Mouse (Mus musculus) forebrain, embryonic 16.5 days (tissue): ENCODE data around the gene Rhebl1. TPM values are rescaled to one million over a fixed set of nuclear protein-coding genes. Genes with fewer than 3 reads are reported as not detected.

Source experiments
- ATAC-seq: fragments of 200-750 bp; cut with Nextera tagmentation; 2 replicates; pipeline ENCODE4 v1.8.0; 2017; ENCODE audit warnings: mild to moderate bottlenecking, moderate library complexity
- H3K27ac ChIP-seq: fragments of 300-500 bp; sonication (generic); 2 replicates; pipeline ENCODE4 v1.5.1; 2014; ENCODE audit warnings: low read length, control low read depth
- H3K27me3 ChIP-seq: fragments of 300-500 bp; sonication (generic); replicated peaks from 2 replicates; pipeline ENCODE4 v1.6.1; 2014; ENCODE audit warnings: low read length; ENCODE audit not compliant: control insufficient read depth, insufficient read depth
- H3K36me3 ChIP-seq: fragments of 300-500 bp; sonication (generic); 2 replicates; pipeline ENCODE4 v1.6.1; 2014; ENCODE audit not compliant: control insufficient read depth, insufficient read depth
- H3K4me1 ChIP-seq: fragments of 300-500 bp; sonication (generic); replicated peaks from 2 replicates; pipeline ENCODE4 v1.6.1; 2014; ENCODE audit warnings: low read length; ENCODE audit not compliant: control insufficient read depth, insufficient read depth
- H3K4me2 ChIP-seq: fragments of 300-500 bp; sonication (generic); 2 replicates; pipeline ENCODE4 v1.6.1; 2014; ENCODE audit warnings: mild to moderate bottlenecking, low read length, control low read depth
- H3K4me3 ChIP-seq: fragments of 300-500 bp; sonication (generic); replicated peaks from 2 replicates; pipeline ENCODE4 v1.5.1; 2014; ENCODE audit warnings: mild to moderate bottlenecking, low read length, control low read depth
- H3K9ac ChIP-seq: fragments of 300-500 bp; sonication (generic); replicated peaks from 2 replicates; pipeline ENCODE4 v1.6.1; 2014; ENCODE audit warnings: low read depth, low read length, control low read depth
- H3K9me3 ChIP-seq: fragments of 300-500 bp; sonication (generic); 2 replicates; pipeline ENCODE4 v1.6.1; 2016; ENCODE audit warnings: low read length; ENCODE audit not compliant: control insufficient read depth
- WGBS: fragments of 180-500 bp; shearing (Covaris S2); extraction: QIAGEN DNeasy Blood & Tissue Kit; methylation state at CpG from one replicate; pipeline ENCODE4 v1.1.7; 2014; 5-methylcytosine and 5-hydroxymethylcytosine counted together
- polyA plus RNA-seq: library from polyadenylated mRNA; unstranded; fragments of >200 nt; fragmentation: Nextera tagmentation; extraction: Ambion mirVana; gene quantifications from 2 replicates; pipeline ENCODE4 v1.2.1, GENCODE M21; 2015

The Rhebl1 gene
- polyA plus RNA-seq, 1 experiment from 2014 or later, result 52.7 TPM

DNA sequence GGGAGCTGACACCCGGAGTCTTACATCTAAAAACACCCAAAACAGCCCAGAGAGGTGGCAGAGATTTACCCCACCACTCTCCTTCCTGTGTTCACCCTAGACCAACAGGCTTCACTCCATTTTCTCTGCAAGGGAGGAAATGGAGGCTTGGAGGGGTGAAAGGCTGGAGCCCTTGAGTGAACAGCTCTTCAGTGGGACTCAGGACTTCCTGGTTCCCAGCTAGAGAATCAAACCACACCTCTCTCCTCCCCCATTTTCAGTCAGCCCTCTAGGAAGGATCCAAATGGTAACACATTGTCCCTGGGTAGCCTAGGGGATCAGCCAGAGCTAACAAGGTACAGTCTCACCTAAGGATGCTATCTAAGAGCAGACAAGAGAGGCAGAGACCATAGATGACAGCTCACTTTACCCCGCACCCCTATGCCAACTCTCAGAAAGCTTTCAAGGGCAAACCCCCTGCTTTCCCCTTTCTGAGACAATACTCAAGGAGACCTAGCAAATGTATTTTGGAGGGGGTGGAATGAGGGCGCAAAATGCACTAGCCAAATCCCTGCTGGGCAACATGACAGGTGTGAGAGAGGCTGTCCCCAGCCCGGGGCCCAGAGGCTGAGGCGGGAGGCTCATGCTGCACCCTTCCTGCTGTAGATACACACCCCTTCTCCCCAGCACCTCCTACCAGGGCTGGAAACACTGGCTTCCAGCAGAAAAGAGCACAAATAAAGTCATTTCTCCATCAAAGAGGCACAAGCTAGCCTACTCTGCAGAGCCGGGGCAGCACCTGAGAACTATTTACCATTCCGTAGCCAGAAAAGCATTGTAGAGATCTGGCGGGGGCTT is 24.8 kb downstream of the Rhebl1 start:
- H3K36me3 ChIP-seq, result peaks cover 13% of the 10 kb centered on the region; the same call in 1 of the 2 replicates
- peaks cover 40% of the 10 kb centered on the region for H3K4me1 ChIP-seq
- peak overlapping the region; percentile 93 for H3K4me2 ChIP-seq
- H3K4me3 ChIP-seq, result peak overlapping the region; percentile 98
- 11% methylated on average over 8 of the region's 8 CpGs for WGBS
- no peaks in the 10 kb centered on the region for H3K9me3 ChIP-seq
- H3K27me3 ChIP-seq, result no peaks in the 10 kb centered on the region
- ATAC-seq, result no peak
- H3K27ac ChIP-seq, result peak overlapping the region; percentile 4; the same call in 1 of the 2 replicates
- H3K9ac ChIP-seq, result peak overlapping the region; percentile 95

DNA sequence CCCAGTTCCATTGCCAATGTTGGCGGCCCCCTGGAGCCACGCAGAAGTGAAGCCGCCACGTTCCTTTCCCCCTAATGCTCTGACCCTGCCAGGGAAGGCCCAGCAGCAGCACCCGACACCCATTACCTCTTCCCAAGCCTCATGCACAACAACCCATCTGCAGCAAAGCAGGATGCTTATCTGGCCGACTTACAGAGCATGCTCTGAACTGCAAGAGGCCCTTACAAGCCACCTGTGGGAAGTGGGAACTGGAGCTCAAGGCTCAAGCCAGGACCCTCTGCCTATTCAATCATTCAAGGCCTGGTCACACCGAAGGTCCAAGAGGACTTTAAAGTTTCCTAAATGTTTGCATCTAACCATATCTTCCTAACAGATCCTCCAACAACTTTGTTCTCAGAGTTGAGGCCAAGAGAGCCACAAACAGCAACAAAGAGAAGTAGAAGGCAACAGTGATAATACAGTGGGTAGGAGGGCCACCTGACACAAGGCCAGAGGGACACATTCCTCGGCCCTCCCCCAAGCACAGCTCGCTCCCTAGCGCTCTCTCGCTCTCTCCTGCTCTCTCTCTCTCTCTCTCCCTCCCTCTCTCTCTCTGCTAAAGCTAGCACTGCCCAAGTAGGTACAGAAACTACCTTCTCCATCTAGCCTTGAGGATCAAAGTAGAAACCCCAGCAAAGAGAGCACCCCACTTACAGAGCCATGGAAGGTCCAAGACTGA is 25.8 kb downstream of the Rhebl1 start:
- peak overlapping the region; percentile 98 for H3K4me3 ChIP-seq
- no peaks in the 10 kb centered on the region for H3K9me3 ChIP-seq
- no peaks in the 10 kb centered on the region for H3K27me3 ChIP-seq
- peaks cover 20% of the 10 kb centered on the region for H3K36me3 ChIP-seq
- 37% methylated on average over 11 of the region's 11 CpGs for WGBS
- peaks cover 40% of the 10 kb centered on the region for H3K4me1 ChIP-seq
- no peak overlapping the region for H3K27ac ChIP-seq
- ATAC-seq, result no peak
- H3K4me2 ChIP-seq, result peak overlapping the region; percentile 93
- H3K9ac ChIP-seq, result peak overlapping the region; percentile 95

DNA sequence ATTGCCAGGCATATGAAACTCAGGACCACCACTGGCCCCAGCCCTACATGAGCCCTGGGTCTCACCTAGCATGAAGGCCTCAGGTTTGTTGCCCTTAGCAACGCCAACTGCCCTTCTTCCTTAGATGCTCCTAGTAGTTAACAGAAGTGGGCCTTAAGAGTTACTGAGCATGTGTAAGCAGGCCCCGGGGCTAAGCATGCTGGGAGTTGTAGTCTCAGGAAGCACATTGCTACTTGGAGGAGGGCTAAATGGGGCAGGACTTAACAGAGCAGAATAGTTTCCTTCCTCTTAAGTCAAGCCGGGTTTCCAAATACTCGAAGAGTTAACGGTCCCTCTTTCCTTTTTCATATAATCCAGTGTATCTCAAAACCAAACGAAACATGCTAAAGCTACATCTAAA is 27.0 kb downstream of the Rhebl1 start:
- no peaks in the 10 kb centered on the region for H3K9me3 ChIP-seq
- no peaks in the 10 kb centered on the region for H3K27me3 ChIP-seq
- H3K27ac ChIP-seq, result no peak overlapping the region
- H3K36me3 ChIP-seq, result peaks cover 24% of the 10 kb centered on the region
- peak overlapping the region; percentile 30; the same call in 1 of the 2 replicates for H3K4me2 ChIP-seq
- ATAC-seq, result peak; percentile 54
- H3K9ac ChIP-seq, result no peak overlapping the region
- WGBS, result 63% methylated on average over 6 of the region's 6 CpGs
- H3K4me1 ChIP-seq, result peaks cover 36% of the 10 kb centered on the region
- H3K4me3 ChIP-seq, result no peak overlapping the region

DNA sequence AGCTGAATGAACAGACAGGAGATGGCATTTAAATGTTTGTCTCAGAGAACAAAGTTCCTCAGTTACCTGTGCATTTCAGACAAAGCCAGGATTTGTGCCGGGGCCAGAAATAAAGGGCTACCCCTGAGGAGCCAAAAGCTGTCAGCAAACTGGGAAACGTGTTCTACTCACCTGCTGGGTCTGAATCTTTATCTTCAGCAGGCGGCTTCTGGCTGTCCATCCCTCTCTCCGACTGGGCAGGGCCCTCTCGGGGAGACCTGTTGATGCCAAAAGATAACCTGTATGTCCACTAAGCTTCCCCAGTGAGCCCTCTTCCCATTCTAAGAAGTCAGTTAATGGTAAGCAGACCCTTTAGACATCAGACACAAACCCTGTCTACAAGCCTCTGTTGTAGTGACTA is 27.8 kb downstream of the Rhebl1 start:
- WGBS, result 84% methylated on average over 5 of the region's 5 CpGs
- Histone ChIP-seq H3K27me3 (no peaks in the 10 kb centered on the region), H3K9ac (no peak overlapping the region), H3K27ac (no peak overlapping the region), H3K36me3 (peaks cover 32% of the 10 kb centered on the region), H3K9me3 (no peaks in the 10 kb centered on the region), H3K4me1 (peaks cover 36% of the 10 kb centered on the region), H3K4me3 (no peak overlapping the region), H3K4me2 (no peak overlapping the region)
- ATAC-seq, result no peak

DNA sequence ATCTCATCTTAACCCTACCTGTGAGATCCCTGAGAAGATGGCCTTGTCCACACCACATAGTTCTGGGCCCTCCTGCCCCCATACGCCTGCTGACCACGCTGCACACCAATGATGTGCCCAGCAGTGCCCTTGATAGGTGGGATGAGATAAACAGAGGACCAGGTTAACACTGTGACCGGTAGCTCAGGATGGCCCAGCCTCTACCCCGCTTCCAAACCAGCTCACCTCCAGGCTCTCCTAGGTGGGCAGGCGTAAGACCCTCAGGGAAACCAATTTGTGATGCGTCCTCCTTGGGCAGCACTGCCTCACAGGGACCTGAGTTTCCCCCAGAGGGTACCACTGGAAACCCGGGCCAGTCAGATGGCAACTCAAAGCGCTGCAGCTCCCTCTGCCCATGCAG is 28.6 kb downstream of the Rhebl1 start:
- 97% methylated on average over 8 of the region's 8 CpGs for WGBS
- Histone ChIP-seq H3K4me1 (peaks cover 36% of the 10 kb centered on the region), H3K27me3 (no peaks in the 10 kb centered on the region), H3K4me2 (no peak overlapping the region), H3K4me3 (no peak overlapping the region), H3K9ac (no peak overlapping the region), H3K36me3 (peaks cover 39% of the 10 kb centered on the region), H3K9me3 (no peaks in the 10 kb centered on the region), H3K27ac (no peak overlapping the region)
- no peak for ATAC-seq

DNA sequence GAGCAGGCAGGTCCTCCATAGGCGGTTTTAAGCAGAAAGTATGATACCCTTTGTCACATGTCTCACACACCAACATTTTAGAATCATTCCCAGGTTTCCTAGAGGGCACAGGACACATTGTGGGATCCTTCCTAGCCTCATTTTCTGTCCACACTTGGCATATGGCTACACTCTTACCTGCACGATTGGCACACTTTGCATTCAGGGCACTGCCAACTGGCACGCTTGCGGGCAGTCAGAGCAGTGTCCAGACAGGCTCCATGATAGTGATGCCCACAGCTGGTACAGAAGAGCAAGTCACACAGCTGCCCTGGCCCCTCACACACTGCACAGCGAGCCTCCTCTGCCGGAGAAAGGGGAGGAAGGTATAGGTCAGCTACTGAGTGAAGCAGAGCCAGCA is 29.4 kb downstream of the Rhebl1 start:
- Histone ChIP-seq H3K36me3 (peaks cover 47% of the 10 kb centered on the region), H3K4me2 (no peak overlapping the region), H3K9ac (no peak overlapping the region), H3K9me3 (no peaks in the 10 kb centered on the region), H3K27me3 (no peaks in the 10 kb centered on the region), H3K4me1 (peaks cover 34% of the 10 kb centered on the region), H3K27ac (no peak overlapping the region), H3K4me3 (no peak overlapping the region)
- ATAC-seq, result no peak
- WGBS, result 98% methylated on average over 6 of the region's 6 CpGs

DNA sequence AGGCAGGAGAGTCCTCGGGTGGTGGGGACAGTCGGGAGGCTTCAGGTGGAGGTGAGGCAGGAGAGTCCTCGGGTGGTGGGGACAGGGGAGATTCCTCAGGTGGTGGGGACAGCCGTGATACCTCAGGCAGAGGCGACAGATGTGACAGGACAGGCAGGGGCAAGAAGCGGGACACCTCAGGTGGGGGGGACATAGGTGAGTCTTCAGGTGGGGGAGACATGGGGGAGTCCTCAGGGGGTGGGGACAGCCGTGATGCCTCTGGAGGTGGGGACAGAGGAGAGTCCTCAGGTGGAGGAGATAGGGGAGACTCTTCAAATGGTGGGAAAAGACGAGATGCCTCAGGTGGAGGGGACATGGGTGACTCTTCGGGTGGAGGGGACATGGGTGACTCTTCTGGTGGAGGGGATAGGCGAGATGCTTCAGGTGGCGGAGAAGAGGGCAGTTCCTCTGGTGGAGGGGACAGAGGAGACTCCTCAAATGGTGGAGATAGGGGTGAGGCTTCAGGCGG is 30.8 kb downstream of the Rhebl1 start:
- Histone ChIP-seq H3K27ac (no peak overlapping the region), H3K4me3 (no peak overlapping the region), H3K9me3 (no peaks in the 10 kb centered on the region), H3K4me1 (peaks cover 20% of the 10 kb centered on the region), H3K9ac (no peak overlapping the region), H3K36me3 (peaks cover 57% of the 10 kb centered on the region), H3K27me3 (no peaks in the 10 kb centered on the region), H3K4me2 (no peak overlapping the region)
- 92% methylated on average over 12 of the region's 12 CpGs for WGBS
- no peak for ATAC-seq

DNA sequence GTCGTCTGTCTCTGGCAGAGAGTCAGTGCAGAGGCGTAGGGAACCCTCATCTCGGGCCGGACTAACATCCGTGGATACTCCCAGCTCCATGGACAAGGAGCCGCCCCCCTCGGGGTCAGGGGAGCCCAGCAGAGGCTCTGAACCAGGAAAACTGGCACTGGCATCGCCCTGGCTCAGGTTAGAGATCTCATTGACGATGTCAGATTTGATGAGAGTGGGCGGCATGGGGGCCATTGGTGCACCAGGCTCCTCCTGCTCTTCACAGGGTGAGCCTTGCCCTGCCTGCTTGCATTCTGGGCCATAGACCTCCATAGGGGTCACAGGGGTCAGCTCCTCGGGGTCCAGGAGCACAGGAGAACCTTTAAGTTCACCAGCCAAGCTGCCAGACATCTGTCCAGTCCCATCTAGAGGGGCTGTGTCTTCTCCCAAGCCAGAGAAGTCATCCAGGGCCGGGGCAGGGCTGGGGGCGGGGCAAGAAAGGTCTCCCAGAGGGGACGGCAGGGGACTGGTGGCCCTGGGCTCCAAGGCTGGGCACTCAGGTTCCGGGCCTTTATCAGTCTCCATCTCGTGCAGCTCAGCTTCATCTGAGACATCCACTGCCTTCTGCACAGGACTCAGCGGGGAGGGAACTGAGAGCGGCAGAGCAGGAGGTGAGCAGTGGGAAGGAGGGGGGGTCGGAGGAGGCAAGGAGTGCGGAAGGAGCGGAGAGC is 32.5 kb downstream of the Rhebl1 start:
- Histone ChIP-seq H3K4me3 (no peak overlapping the region), H3K36me3 (peaks cover 71% of the 10 kb centered on the region), H3K4me1 (peaks cover 3% of the 10 kb centered on the region), H3K9ac (no peak overlapping the region), H3K27ac (no peak overlapping the region), H3K27me3 (no peaks in the 10 kb centered on the region), H3K9me3 (no peaks in the 10 kb centered on the region), H3K4me2 (no peak overlapping the region)
- 88% methylated on average over 21 of the region's 21 CpGs for WGBS
- ATAC-seq, result no peak

DNA sequence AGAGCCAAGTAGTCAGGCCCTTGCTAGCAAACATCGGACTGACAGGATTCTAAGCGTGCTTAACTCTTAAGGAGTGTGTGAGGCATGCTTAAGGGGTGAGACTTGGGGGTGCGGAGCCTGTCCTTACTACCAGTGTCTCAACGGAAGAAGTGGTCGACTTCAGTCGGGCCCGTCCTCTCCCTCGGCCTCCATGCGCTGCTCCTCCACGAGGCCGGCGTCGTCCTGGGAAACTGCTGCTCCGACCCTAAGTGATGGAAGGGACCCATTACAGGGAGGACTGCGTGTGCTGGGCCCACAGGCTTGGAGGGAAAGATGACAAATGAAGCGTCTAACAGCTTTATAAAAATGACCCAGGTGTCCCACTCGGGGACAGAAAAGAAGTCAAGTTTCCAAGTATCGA is 33.4 kb downstream of the Rhebl1 start:
- no peaks in the 10 kb centered on the region for H3K4me1 ChIP-seq
- H3K9ac ChIP-seq, result no peak overlapping the region
- WGBS, result 93% methylated on average over 18 of the region's 18 CpGs
- H3K36me3 ChIP-seq, result peaks cover 72% of the 10 kb centered on the region
- no peaks in the 10 kb centered on the region for H3K9me3 ChIP-seq
- H3K4me2 ChIP-seq, result no peak overlapping the region
- H3K27me3 ChIP-seq, result no peaks in the 10 kb centered on the region
- ATAC-seq, result no peak
- H3K4me3 ChIP-seq, result no peak overlapping the region
- H3K27ac ChIP-seq, result no peak overlapping the region
